Mouse (Mus musculus): ENCODE measurements at regions not wholly inside any gene's neighbourhood (a gene's known extent, or its start where the extent isn't known, plus 50 kb on each side); places are given as distances from the start of the nearest gene placed in this dataset.
A peak's percentile ranks its signal among the peaks of the same experiment; 100 is the strongest.

GRCm38 (mm10) chr4:56686141-56686540 is 53.7 kb upstream of the Gm26657 start:
- Histone ChIP-seq H3K4me3 (no peak overlapping the region), H3K27ac (no peak overlapping the region)
- intact Hi-C loops (cut with DNase I): loop anchor here (5.0 to 10.0 kb wide), 2 partner anchors 324 to 461 kb away; no protein-coding TSS in a partner anchor
- DNase-seq (ENCODE audit: extremely low spot score in 1 of 2, low spot score in 2 of 2): no peak
- TF ChIP-seq CTCF (IDR thresholded peaks at IDR 0.05): no peak

DNA sequence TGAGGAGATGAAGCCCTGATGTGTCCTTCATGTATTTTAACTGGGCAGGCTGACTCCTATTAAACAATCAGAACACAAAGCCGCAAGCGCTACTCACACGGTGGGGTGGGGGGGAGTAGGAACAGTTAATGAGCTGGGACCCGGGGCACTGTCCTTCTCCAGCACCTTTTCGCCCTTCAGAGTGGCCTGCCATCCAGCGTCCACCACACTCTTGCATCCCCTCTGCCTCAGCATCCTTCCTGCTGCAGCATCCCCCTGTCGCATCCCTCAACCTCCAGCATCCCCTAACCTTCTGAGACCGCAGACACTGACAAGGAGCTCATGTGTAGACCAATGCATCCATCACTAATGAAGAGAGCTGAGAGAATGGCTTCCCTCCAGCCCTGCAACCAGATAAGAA is 54.2 kb upstream of the Gm26657 start:
- no peak for DNase-seq (ENCODE audit: extremely low spot score in 1 of 2, low spot score in 2 of 2)
- Histone ChIP-seq H3K4me3 (no peak overlapping the region), H3K27ac (no peak overlapping the region)
- intact Hi-C loops (cut with DNase I): loop anchor here (2.0 to 10.0 kb wide), 4 partner anchors 193 to 1171 kb away; no protein-coding TSS in a partner anchor
- no peak for TF ChIP-seq CTCF (IDR thresholded peaks at IDR 0.05)

- no peak overlapping the region for H3K4me3 ChIP-seq
- intact Hi-C loops (cut with DNase I): loop anchor here (2.0 to 10.0 kb wide), 4 partner anchors 192 to 1170 kb away; no protein-coding TSS in a partner anchor
- peak; percentile 90 for TF ChIP-seq CTCF (IDR thresholded peaks at IDR 0.05)
- no peak overlapping the region for H3K27ac ChIP-seq
- peak; percentile 81 to 86 for DNase-seq (ENCODE audit: extremely low spot score in 1 of 2, low spot score in 2 of 2)
Observed at GRCm38 (mm10) chr4:56685123-56685522, 54.7 kb upstream of the Gm26657 start.

- TF ChIP-seq CTCF (IDR thresholded peaks at IDR 0.05): no peak
- DNase-seq (ENCODE audit: extremely low spot score in 1 of 2, low spot score in 2 of 2): no peak
- H3K27ac ChIP-seq: no peak overlapping the region
- intact Hi-C loops (cut with DNase I): loop anchor here (2.0 to 10.0 kb wide), 4 partner anchors 191 to 1169 kb away; partner anchors contain the start of gene Klf4
- H3K4me3 ChIP-seq: no peak overlapping the region
Observed at GRCm38 (mm10) chr4:56684031-56684430, 55.8 kb upstream of the Gm26657 start.

GRCm38 (mm10) chr4:56681121-56681520 is 58.7 kb upstream of the Gm26657 start:
- TF ChIP-seq CTCF (IDR thresholded peaks at IDR 0.05): no peak

GRCm38 (mm10) chr4:56673868-56674267 is 66.0 kb upstream of the Gm26657 start:
- H3K4me3 ChIP-seq: no peak overlapping the region
- H3K27ac ChIP-seq: no peak overlapping the region
- TF ChIP-seq CTCF (IDR thresholded peaks at IDR 0.05): no peak
- no peak for DNase-seq (ENCODE audit: extremely low spot score in 1 of 2, low spot score in 2 of 2)
- intact Hi-C loops (cut with DNase I): no loop called here

More at GRCm38 (mm10) chr4:56681121-56681520, 58.7 kb upstream of the Gm26657 start:
- intact Hi-C loops (cut with DNase I): loop anchor here (5.0 to 10.0 kb wide), 2 partner anchors 456 to 1149 kb away; partner anchors contain the start of gene Klf4
- H3K4me3 ChIP-seq: no peak overlapping the region
- no peak overlapping the region for H3K27ac ChIP-seq
- DNase-seq (ENCODE audit: extremely low spot score in 1 of 2, low spot score in 2 of 2): no peak

GRCm38 (mm10) chr4:56664921-56665320 is 74.9 kb upstream of the Gm26657 start:
- TF ChIP-seq CTCF (IDR thresholded peaks at IDR 0.05): no peak
- Histone ChIP-seq H3K27ac (no peak overlapping the region), H3K4me3 (no peak overlapping the region)
- DNase-seq (ENCODE audit: extremely low spot score in 1 of 2, low spot score in 2 of 2): no peak
- intact Hi-C loops (cut with DNase I): no loop called here

GRCm38 (mm10) chr4:56661816-56662215 is 78.1 kb upstream of the Gm26657 start:
- intact Hi-C loops (cut with DNase I): no loop called here
- Histone ChIP-seq H3K4me3 (no peak overlapping the region), H3K27ac (no peak overlapping the region)
- no peak for TF ChIP-seq CTCF (IDR thresholded peaks at IDR 0.05)
- DNase-seq (ENCODE audit: extremely low spot score in 1 of 2, low spot score in 2 of 2): no peak

- no peak for TF ChIP-seq CTCF (IDR thresholded peaks at IDR 0.05)
- intact Hi-C loops (cut with DNase I): no loop called here
- Histone ChIP-seq H3K27ac (no peak overlapping the region), H3K4me3 (no peak overlapping the region)
- DNase-seq (ENCODE audit: extremely low spot score in 1 of 2, low spot score in 2 of 2): no peak
Observed at GRCm38 (mm10) chr4:56657046-56657445, 82.8 kb upstream of the Gm26657 start.

DNA sequence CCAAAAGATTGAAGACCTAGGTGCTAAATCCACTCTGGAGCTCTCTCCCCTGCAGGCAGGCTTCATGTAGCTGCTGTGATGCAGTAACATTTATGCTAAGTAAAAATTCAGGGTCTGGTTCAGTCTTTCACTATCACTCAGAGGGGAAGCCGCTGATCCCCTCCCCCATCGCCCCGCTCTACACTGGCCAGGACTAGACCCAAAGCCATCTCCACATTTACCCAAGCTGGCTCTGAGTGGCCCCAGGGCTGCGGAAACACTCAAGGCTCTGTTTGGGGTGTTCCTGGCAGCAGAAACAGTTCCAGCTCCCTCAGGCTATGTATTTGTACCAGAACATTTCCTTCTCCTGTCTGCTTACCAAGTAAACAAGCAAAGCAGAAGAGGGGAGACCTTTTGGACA is 85.5 kb upstream of the Gm26657 start:
- no peak for TF ChIP-seq CTCF (IDR thresholded peaks at IDR 0.05)
- H3K27ac ChIP-seq: no peak overlapping the region
- intact Hi-C loops (cut with DNase I): no loop called here
- peak in 1 of 2 experiments; percentile 35 for DNase-seq (ENCODE audit: extremely low spot score in 1 of 2, low spot score in 2 of 2)
- no peak overlapping the region for H3K4me3 ChIP-seq

DNA sequence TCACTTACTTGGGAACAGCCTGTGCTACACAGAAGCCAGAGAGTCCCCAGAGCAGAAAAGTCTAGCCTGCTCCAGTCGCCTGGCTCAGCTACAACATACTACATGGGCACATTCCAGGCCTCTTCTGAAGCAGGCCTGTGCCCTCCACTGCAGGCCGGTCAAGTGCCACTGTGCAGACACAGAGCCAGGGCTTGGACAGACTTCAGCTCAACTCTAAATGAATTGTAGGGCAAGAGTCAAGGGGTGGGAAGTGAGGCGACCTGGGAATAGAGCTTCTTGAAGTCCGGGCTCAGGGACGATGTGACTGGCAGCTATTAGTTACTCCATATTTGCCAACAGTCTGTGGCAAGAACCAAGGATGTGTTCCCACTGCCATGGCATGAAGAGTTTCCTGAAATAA is 87.1 kb upstream of the Gm26657 start:
- intact Hi-C loops (cut with DNase I): no loop called here
- no peak for DNase-seq (ENCODE audit: extremely low spot score in 1 of 2, low spot score in 2 of 2)
- Histone ChIP-seq H3K4me3 (no peak overlapping the region), H3K27ac (no peak overlapping the region)
- no peak for TF ChIP-seq CTCF (IDR thresholded peaks at IDR 0.05)

DNA sequence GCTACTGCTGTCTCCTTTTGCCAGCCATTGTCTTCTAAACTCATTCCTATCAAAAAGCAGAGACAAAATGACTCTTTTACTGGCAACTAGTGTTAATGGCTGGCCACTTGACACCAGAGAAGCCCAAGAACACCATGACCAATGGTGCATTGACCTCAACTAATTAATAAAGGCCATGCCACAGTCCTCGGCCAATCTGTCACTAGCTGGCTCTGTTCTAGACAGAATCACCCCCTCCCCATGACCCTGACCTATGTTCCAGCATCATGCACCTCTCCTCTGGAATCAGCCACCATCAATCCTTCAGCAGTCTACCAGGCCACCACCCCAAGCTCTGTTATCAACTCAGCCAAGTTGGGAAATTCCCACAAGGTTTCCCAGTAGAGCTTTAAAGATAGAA is 90.1 kb upstream of the Gm26657 start:
- intact Hi-C loops (cut with DNase I): no loop called here
- no peak for DNase-seq (ENCODE audit: extremely low spot score in 1 of 2, low spot score in 2 of 2)
- Histone ChIP-seq H3K27ac (no peak overlapping the region), H3K4me3 (no peak overlapping the region)
- TF ChIP-seq CTCF (IDR thresholded peaks at IDR 0.05): no peak
